Mouse (Mus musculus): Measurements from ENCODE around the gene Ddc. TPM values are rescaled to one million over a fixed set of nuclear protein-coding genes. Genes with fewer than 3 reads are reported as not detected.

Ddc gene
- polyA plus RNA-seq (2014; fragmentation: Illumina TruSeq; extraction: RNeasy Lipid Tissue Mini Kit (QIAGEN cat#74804)) = 7.4 TPM

DNA sequence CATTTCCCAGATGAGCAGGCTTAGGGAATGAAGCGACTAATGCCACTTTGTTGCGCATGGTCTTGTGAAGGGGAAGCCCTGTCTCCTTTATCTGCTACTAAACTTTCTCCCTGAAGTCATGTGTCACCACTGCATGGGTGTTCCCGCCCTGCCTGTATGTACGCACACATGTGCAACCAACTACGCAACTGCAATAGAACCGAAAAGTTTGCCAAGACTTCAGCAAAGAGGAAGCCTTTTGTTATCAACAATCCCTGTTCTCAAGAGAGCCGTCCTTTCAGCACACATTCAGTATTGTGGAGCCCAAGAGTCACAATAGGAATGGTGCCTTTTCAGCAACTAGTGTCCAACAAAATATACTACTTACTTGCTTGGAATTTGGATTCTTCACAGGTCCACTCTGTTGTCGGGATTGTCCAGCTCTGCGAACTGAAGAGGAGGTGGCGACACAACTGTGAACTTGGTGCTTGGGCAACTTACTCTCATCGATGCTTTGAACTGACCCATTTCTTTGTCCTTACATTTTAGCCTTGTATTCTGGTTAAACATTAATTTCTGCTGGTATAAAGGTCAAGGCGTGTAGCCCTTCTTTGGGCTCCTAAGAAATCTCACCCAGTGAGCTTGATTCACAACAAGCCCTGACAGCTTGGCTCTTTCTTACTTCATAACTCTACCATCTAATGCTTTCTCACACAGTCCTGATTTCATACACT is at the start of gene Ddc:
Gene Ddc, minus strand, starts transcription at position 500 of the 713 bp plus-strand sequence.

DNA sequence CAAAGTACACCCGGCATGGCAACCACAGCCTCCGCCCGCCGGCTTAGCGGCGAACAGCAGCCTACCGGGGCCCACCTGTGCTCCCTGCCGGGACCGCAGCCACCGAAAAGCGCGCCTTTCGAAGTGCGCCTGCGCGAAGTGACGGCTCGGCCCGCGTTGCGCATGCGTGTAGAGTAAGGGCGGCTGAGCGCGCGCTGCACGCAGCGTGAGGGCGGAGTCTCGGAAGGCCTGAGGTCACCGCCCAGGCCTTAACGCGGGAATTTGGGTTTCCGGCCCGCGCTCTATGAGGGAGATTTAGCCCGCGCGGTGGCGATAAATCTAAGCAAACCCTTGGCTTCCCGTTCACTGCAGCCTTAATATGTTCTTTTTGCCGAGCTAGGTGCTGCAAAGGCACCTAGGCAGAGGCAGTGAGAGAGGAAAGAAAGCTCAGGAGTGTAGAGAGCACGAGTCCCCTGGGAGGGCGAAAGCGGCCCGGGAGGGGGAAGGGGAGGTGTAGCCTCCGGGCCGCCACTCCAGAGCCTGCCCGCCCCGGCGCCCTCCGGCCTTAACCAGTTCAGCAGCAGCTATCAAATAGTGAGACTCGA is 89.0 kb downstream of the Ddc start, which contains the start of gene Fignl1:
Gene Fignl1, minus strand, starts transcription at position 143 of the 584 bp plus-strand sequence.

Other genes starting within 250 kb of the Ddc start
- 4.3 TPM for gene Ikzf1, start 213.1 kb downstream of the Ddc start, polyA plus RNA-seq (2014; fragmentation: Illumina TruSeq; extraction: RNeasy Lipid Tissue Mini Kit (QIAGEN cat#74804))
- 41.7 TPM for gene Fignl1, start 89.2 kb downstream of the Ddc start, polyA plus RNA-seq (2014; fragmentation: Illumina TruSeq; extraction: RNeasy Lipid Tissue Mini Kit (QIAGEN cat#74804))
- 44.2 TPM for gene Grb10, start 140.5 kb upstream of the Ddc start, polyA plus RNA-seq (2014; fragmentation: Illumina TruSeq; extraction: RNeasy Lipid Tissue Mini Kit (QIAGEN cat#74804))